Mouse (Mus musculus) CD8-positive naive resting alpha-beta T cell, adult 2 months (primary cell): ENCODE measurements around the gene Tcte2.
"Not testable (repeated sequence)": the region's sequence is repeated elsewhere in the genome, so short reads cannot be mapped to it uniquely, and the experiment has no call there.

ENCODE experiments used
- DNase-seq, 2 experiments: peaks; one replicate each; pipeline ENCODE4 v3.0.0; 2022; ENCODE audit warnings: low read depth in 2 of 2, low spot score in 2 of 2

Tcte2 gene

GRCm38 (mm10) chr17:13761179-13761913, at the start of gene Tcte2:
Gene Tcte2, minus strand, starts transcription at chr17:13761825.
- no peak for DNase-seq

GRCm38 (mm10) chr17:13806016-13806415, 44.4 kb upstream of the Tcte2 start:
- no peak for DNase-seq

GRCm38 (mm10) chr17:13802836-13803408, 41.3 kb upstream of the Tcte2 start:
- no peak for DNase-seq

GRCm38 (mm10) chr17:13797691-13798090, 36.1 kb upstream of the Tcte2 start:
- no peak for DNase-seq

- DNase-seq: not testable (repeated sequence)
These were observed 28.4 kb upstream of the Tcte2 start for GRCm38 (mm10) chr17:13790033-13790432.

GRCm38 (mm10) chr17:13783469-13783868, 21.8 kb upstream of the Tcte2 start:
- DNase-seq: no peak

GRCm38 (mm10) chr17:13781948-13782347, 20.3 kb upstream of the Tcte2 start:
- no peak for DNase-seq

- DNase-seq: no peak
These were observed 17.2 kb upstream of the Tcte2 start for GRCm38 (mm10) chr17:13778865-13779264.

GRCm38 (mm10) chr17:13777676-13778075, 16.1 kb upstream of the Tcte2 start:
- DNase-seq: no peak

- no peak for DNase-seq
These were observed 7.6 kb upstream of the Tcte2 start for GRCm38 (mm10) chr17:13769256-13769655.

GRCm38 (mm10) chr17:13768531-13768930, 6.9 kb upstream of the Tcte2 start:
- no peak for DNase-seq

GRCm38 (mm10) chr17:13764911-13765310, 3.3 kb upstream of the Tcte2 start:
- not testable (repeated sequence) for DNase-seq

- DNase-seq: no peak
These were observed 2.2 kb upstream of the Tcte2 start for GRCm38 (mm10) chr17:13763819-13764218.

GRCm38 (mm10) chr17:13760675-13761178, 898 bp downstream of the Tcte2 start:
- DNase-seq: no peak

- no peak for DNase-seq
These were observed 1.6 kb downstream of the Tcte2 start, which contains the start of gene Afdn for GRCm38 (mm10) chr17:13759853-13760627. Gene Afdn, plus strand, starts transcription at chr17:13760539.

- DNase-seq: no peak
These were observed 2.3 kb downstream of the Tcte2 start for GRCm38 (mm10) chr17:13759156-13759852.

GRCm38 (mm10) chr17:13758586-13758985, 3.0 kb downstream of the Tcte2 start:
- no peak for DNase-seq

GRCm38 (mm10) chr17:13754940-13755339, 6.7 kb downstream of the Tcte2 start:
- DNase-seq: no peak

GRCm38 (mm10) chr17:13753918-13754317, 7.7 kb downstream of the Tcte2 start:
- DNase-seq: no peak

- no peak for DNase-seq
These were observed 12.6 kb downstream of the Tcte2 start for GRCm38 (mm10) chr17:13749027-13749426.

- DNase-seq: no peak
These were observed 13.9 kb downstream of the Tcte2 start for GRCm38 (mm10) chr17:13747681-13748080.
